33 mouse cellular contexts compared by ENCODE assay signal in the genomic region with DNA sequence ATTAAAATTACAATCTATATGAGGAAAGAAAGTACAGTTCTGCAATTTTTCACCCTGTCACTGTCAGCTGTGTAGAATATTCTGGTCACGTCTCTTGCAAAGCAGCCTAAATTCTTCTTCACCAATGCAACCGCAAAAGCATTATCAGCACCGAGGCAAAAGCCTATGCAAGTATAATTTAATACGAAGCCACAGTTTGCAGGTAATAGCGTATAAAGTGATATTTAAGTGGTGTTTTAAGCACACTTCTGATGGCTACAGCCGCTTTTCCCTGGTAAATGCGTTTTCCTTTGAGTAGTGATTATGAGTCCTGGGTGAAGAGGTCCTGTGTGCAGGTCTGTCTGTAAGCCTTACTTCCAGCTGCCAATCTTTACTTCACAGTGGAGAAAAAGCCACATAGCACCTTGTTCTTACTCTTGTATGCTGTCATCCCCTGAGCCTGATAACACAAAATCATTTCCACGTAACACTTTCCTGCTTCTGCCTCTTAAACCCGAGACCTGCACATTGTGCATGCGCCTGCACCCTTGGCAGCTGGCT.
DNase-seq lines count a peak whose midpoint lies in the region; ATAC-seq and TF ChIP-seq lines count a peak whose summit lies in the region.
"Had no signal": no experiment of that assay in that cellular context is flagged by ENCODE, and none has a peak within 500 bp of the region (broad histone marks: within the 10 kb centered on the region; RNA-seq: fewer than 3 reads in every experiment).

No protein-coding gene starts in this region.

- TF ChIP-seq CTCF in lung, postnatal 0 days (IDR thresholded peaks at IDR 0.05): no peak

- no peaks in the 10 kb centered on the region for H3K9me3 ChIP-seq in forebrain, embryonic 14.5 days (replicated peaks; ENCODE audit: control insufficient read depth, low read length)
- no peaks in the 10 kb centered on the region for H3K9me3 ChIP-seq in forebrain, embryonic 13.5 days (replicated peaks)
- H3K9me3 ChIP-seq in midbrain, embryonic 11.5 days (ENCODE audit: control insufficient read depth, low read length): no peaks in the 10 kb centered on the region
- no peaks in the 10 kb centered on the region for H3K9me3 ChIP-seq in midbrain, embryonic 10.5 days (replicated peaks)
- H3K9me3 ChIP-seq in midbrain, embryonic 14.5 days (ENCODE audit: control insufficient read depth, low read length): no peaks in the 10 kb centered on the region
- no peaks in the 10 kb centered on the region for H3K9me3 ChIP-seq in lung, postnatal 0 days (ENCODE audit: low read length)
- H3K9me3 ChIP-seq: embryonic facial prominence, embryonic 10.5 days; embryonic facial prominence, embryonic 15.5 days; forebrain, embryonic 15.5 days; heart, embryonic 12.5 days; intestine, embryonic 15.5 days; lung, embryonic 15.5 days; megakaryocyte, embryonic 14.5 days; neural tube, embryonic 15.5 days had no signal

- peaks cover 17% of the 10 kb centered on the region for H3K4me1 ChIP-seq in forebrain, embryonic 14.5 days (ENCODE audit: control insufficient read depth, insufficient read depth, low read length)
- peaks cover 37% of the 10 kb centered on the region for H3K4me1 ChIP-seq in forebrain, embryonic 13.5 days
- peaks cover 4% of the 10 kb centered on the region for H3K4me1 ChIP-seq in midbrain, embryonic 11.5 days (ENCODE audit: control insufficient read depth, insufficient read depth, low read length)
- peaks cover 26% of the 10 kb centered on the region for H3K4me1 ChIP-seq in midbrain, embryonic 10.5 days
- H3K4me1 ChIP-seq in midbrain, embryonic 14.5 days (ENCODE audit: control insufficient read depth, insufficient read depth, low read length): peaks cover 20% of the 10 kb centered on the region
- no peaks in the 10 kb centered on the region for H3K4me1 ChIP-seq in lung, postnatal 0 days (ENCODE audit: insufficient read depth, low read depth, low read length)
- H3K4me1 ChIP-seq: embryonic facial prominence, embryonic 15.5 days; heart, embryonic 12.5 days; intestine, embryonic 15.5 days; lung, embryonic 15.5 days; megakaryocyte, embryonic 14.5 days had no signal

- DNase-seq in forebrain, embryonic 14.5 days (ENCODE audit: low spot score): peak; percentile 19
- peak; percentile 86 for DNase-seq in midbrain, embryonic 11.5 days (ENCODE audit: low spot score, missing footprints)
- no peak for DNase-seq in midbrain, embryonic 10.5 days (ENCODE audit: low spot score)
- peak; percentile 56 for DNase-seq in midbrain, embryonic 14.5 days
- DNase-seq in retina, postnatal 1 day: peak; percentile 4
- DNase-seq in lung, postnatal 0 days (ENCODE audit: low spot score): no peak
- no peak for DNase-seq in right cerebral cortex, postnatal 14 days
- DNase-seq: adrenal gland, adult 8-10 months; cerebellum, adult 8-10 months; cerebellum, postnatal 25 days; heart, adult 2 months; heart, postnatal 4 days; kidney, adult 8-10 months; kidney, postnatal 4 days; layer of hippocampus, postnatal 36 days; lung, postnatal 4 days; right cerebral cortex, adult 18-20 months; right cerebral cortex, postnatal 4 days; thymus, adult 2 months; thymus, postnatal 4 days had no signal

- ATAC-seq in forebrain, embryonic 14.5 days: no peak
- ATAC-seq in forebrain, embryonic 13.5 days: no peak; the same call in 1 of the 2 replicates
- ATAC-seq in midbrain, embryonic 11.5 days (ENCODE audit: low FRiP score): no peak
- ATAC-seq in midbrain, embryonic 14.5 days (ENCODE audit: low FRiP score, low TSS enrichment): 0 out of 2 replicates have a peak, but pooled peaks have one; percentile 15
- no peak for ATAC-seq in lung, postnatal 0 days
- ATAC-seq: activated CD4-positive, CD25-positive, alpha-beta regulatory T cell, adult 4 months; forebrain, embryonic 15.5 days; hindbrain, postnatal 0 days; intestine, embryonic 15.5 days had no signal

- no peak overlapping the region for H3K9ac ChIP-seq in forebrain, embryonic 14.5 days (ENCODE audit: low read length)
- H3K9ac ChIP-seq in forebrain, embryonic 13.5 days: no peak overlapping the region
- no peak overlapping the region for H3K9ac ChIP-seq in midbrain, embryonic 11.5 days (ENCODE audit: low read length)
- H3K9ac ChIP-seq in midbrain, embryonic 14.5 days (replicated peaks; ENCODE audit: low read length): 0 out of 2 replicates have a peak overlapping the region, but pooled peaks have one; percentile 6
- H3K9ac ChIP-seq in lung, postnatal 0 days (replicated peaks; ENCODE audit: low read depth): no peak overlapping the region
- H3K9ac ChIP-seq: embryonic facial prominence, embryonic 15.5 days; forebrain, embryonic 15.5 days; heart, embryonic 12.5 days; intestine, embryonic 15.5 days; lung, embryonic 15.5 days; neural tube, embryonic 15.5 days had no signal

- no peak overlapping the region for H3K27ac ChIP-seq in forebrain, embryonic 14.5 days (ENCODE audit: low read depth, low read length)
- H3K27ac ChIP-seq in forebrain, embryonic 13.5 days: no peak overlapping the region
- no peak overlapping the region for H3K27ac ChIP-seq in midbrain, embryonic 11.5 days (ENCODE audit: low read depth, low read length)
- H3K27ac ChIP-seq in midbrain, embryonic 10.5 days (replicated peaks): no peak overlapping the region
- 0 out of 2 replicates have a peak overlapping the region, but pooled peaks have one; percentile 20 for H3K27ac ChIP-seq in midbrain, embryonic 14.5 days (replicated peaks; ENCODE audit: low read depth, low read length)
- no peak overlapping the region for H3K27ac ChIP-seq in lung, postnatal 0 days (ENCODE audit: low read length)
- H3K27ac ChIP-seq: embryonic facial prominence, embryonic 10.5 days; embryonic facial prominence, embryonic 15.5 days; forebrain, embryonic 15.5 days; heart, adult 2 months; hindbrain, postnatal 0 days; intestine, embryonic 15.5 days; kidney, postnatal 0 days; lung, embryonic 15.5 days; neural tube, embryonic 15.5 days had no signal

- TF ChIP-seq EP300 in lung, postnatal 0 days (IDR thresholded peaks at IDR 0.05): no peak

- no peaks in the 10 kb centered on the region for H3K27me3 ChIP-seq in forebrain, embryonic 14.5 days (replicated peaks; ENCODE audit: control insufficient read depth, insufficient read depth, low read length)
- H3K27me3 ChIP-seq in forebrain, embryonic 13.5 days: no peaks in the 10 kb centered on the region
- no peaks in the 10 kb centered on the region for H3K27me3 ChIP-seq in midbrain, embryonic 11.5 days (ENCODE audit: control insufficient read depth, insufficient read depth, low read length)
- H3K27me3 ChIP-seq in midbrain, embryonic 10.5 days (ENCODE audit: low read depth, poor library complexity, severe bottlenecking): no peaks in the 10 kb centered on the region
- H3K27me3 ChIP-seq in midbrain, embryonic 14.5 days (ENCODE audit: control insufficient read depth, insufficient read depth, low read length): no peaks in the 10 kb centered on the region
- H3K27me3 ChIP-seq in lung, postnatal 0 days (replicated peaks; ENCODE audit: insufficient read depth, low read length): no peaks in the 10 kb centered on the region
- H3K27me3 ChIP-seq: embryonic facial prominence, embryonic 15.5 days; forebrain, embryonic 15.5 days; heart, embryonic 12.5 days; intestine, embryonic 15.5 days; lung, embryonic 15.5 days; megakaryocyte, embryonic 14.5 days; neural tube, embryonic 15.5 days had no signal

- H3K36me3 ChIP-seq in forebrain, embryonic 14.5 days (ENCODE audit: control insufficient read depth, insufficient read depth, low read length): no peaks in the 10 kb centered on the region
- H3K36me3 ChIP-seq in forebrain, embryonic 13.5 days (ENCODE audit: poor library complexity, severe bottlenecking): no peaks in the 10 kb centered on the region
- no peaks in the 10 kb centered on the region for H3K36me3 ChIP-seq in midbrain, embryonic 11.5 days (ENCODE audit: control insufficient read depth, insufficient read depth, low read length)
- H3K36me3 ChIP-seq in midbrain, embryonic 10.5 days: no peaks in the 10 kb centered on the region
- H3K36me3 ChIP-seq in midbrain, embryonic 14.5 days (ENCODE audit: control insufficient read depth, insufficient read depth, low read length): no peaks in the 10 kb centered on the region
- H3K36me3 ChIP-seq in lung, postnatal 0 days (ENCODE audit: insufficient read depth, low read length): no peaks in the 10 kb centered on the region
- H3K36me3 ChIP-seq: embryonic facial prominence, embryonic 10.5 days; embryonic facial prominence, embryonic 15.5 days; forebrain, embryonic 15.5 days; heart, embryonic 12.5 days; intestine, embryonic 15.5 days; lung, embryonic 15.5 days; neural tube, embryonic 15.5 days had no signal

- 65% methylated on average over 10 of the region's 10 CpGs for WGBS in forebrain, embryonic 14.5 days
- WGBS in forebrain, embryonic 13.5 days: 64% methylated on average over 10 of the region's 10 CpGs
- 69% methylated on average over 10 of the region's 10 CpGs for WGBS in midbrain, embryonic 11.5 days
- WGBS in midbrain, embryonic 10.5 days: 73% methylated on average over 10 of the region's 10 CpGs
- 44% methylated on average over 10 of the region's 10 CpGs for WGBS in midbrain, embryonic 14.5 days
- 58% methylated on average over 10 of the region's 10 CpGs for WGBS in lung, postnatal 0 days

- H3K4me3 ChIP-seq in forebrain, embryonic 14.5 days (ENCODE audit: low read depth, low read length): no peak overlapping the region
- H3K4me3 ChIP-seq in forebrain, embryonic 13.5 days: no peak overlapping the region
- no peak overlapping the region for H3K4me3 ChIP-seq in midbrain, embryonic 11.5 days (ENCODE audit: low read depth, low read length)
- H3K4me3 ChIP-seq in midbrain, embryonic 10.5 days: no peak overlapping the region
- H3K4me3 ChIP-seq in midbrain, embryonic 14.5 days (replicated peaks; ENCODE audit: low read depth, low read length): no peak overlapping the region
- H3K4me3 ChIP-seq in lung, postnatal 0 days (ENCODE audit: low read depth, low read length): no peak overlapping the region
- H3K4me3 ChIP-seq: embryonic facial prominence, embryonic 10.5 days; embryonic facial prominence, embryonic 15.5 days; forebrain, embryonic 15.5 days; heart, adult 2 months; heart, embryonic 12.5 days; intestine, embryonic 15.5 days; lung, embryonic 15.5 days; megakaryocyte, embryonic 14.5 days; neural tube, embryonic 15.5 days had no signal

- no peak overlapping the region for H3K4me2 ChIP-seq in forebrain, embryonic 14.5 days (ENCODE audit: low read length)
- no peak overlapping the region for H3K4me2 ChIP-seq in forebrain, embryonic 13.5 days
- no peak overlapping the region for H3K4me2 ChIP-seq in midbrain, embryonic 11.5 days
- peak overlapping the region; percentile 17; the same call in 1 of the 2 replicates for H3K4me2 ChIP-seq in midbrain, embryonic 14.5 days (ENCODE audit: low read length)
- H3K4me2 ChIP-seq in lung, postnatal 0 days (replicated peaks; ENCODE audit: low read depth, low read length): no peak overlapping the region
- H3K4me2 ChIP-seq: embryonic facial prominence, embryonic 15.5 days; forebrain, embryonic 15.5 days; heart, embryonic 12.5 days; intestine, embryonic 15.5 days; liver, embryonic 11.5 days; lung, embryonic 15.5 days had no signal

Comparison
In these comparisons a context has a peak if more than half of its experiments do, and no peak if none do; other contexts are left out.
1. DNase-seq: peak in forebrain, embryonic 14.5 days (single experiment), midbrain, embryonic 11.5 days (single experiment), midbrain, embryonic 14.5 days (single experiment) and retina, postnatal 1 day (single experiment); none in midbrain, embryonic 10.5 days (single experiment), lung, postnatal 0 days (single experiment) and right cerebral cortex, postnatal 14 days (single experiment).